Mouse (Mus musculus): ENCODE data around the gene Hist1h2ag. TPM values are rescaled to one million over a fixed set of nuclear protein-coding genes. Genes with fewer than 3 reads are reported as not detected.

The Hist1h2ag gene
- polyA plus RNA-seq, 2 experiments: 54.6 to 56.7 TPM

GRCm38 (mm10) chr13:21996101-21996839, 46.5 kb downstream of the Hist1h2ag start:
- WGBS: 4% methylated on average over 12 of the region's 12 CpGs
- peak overlapping the region; percentile 19 for H3K4me2 ChIP-seq (replicated peaks; ENCODE audit: low read depth, low read length, severe bottlenecking)
- peaks cover 71% of the 10 kb centered on the region for H3K27me3 ChIP-seq (ENCODE audit: control insufficient read depth, insufficient read depth, low read length)
- no peak overlapping the region for H3K9ac ChIP-seq (ENCODE audit: low read depth, low read length, severe bottlenecking)
- peak; percentile 31 for DNase-seq (ENCODE audit: low spot score)
- H3K27ac ChIP-seq (replicated peaks; ENCODE audit: low read depth, low read length): no peak overlapping the region
- H3K4me3 ChIP-seq (replicated peaks; ENCODE audit: low read length): peak overlapping the region; percentile 31
- no peaks in the 10 kb centered on the region for H3K9me3 ChIP-seq (ENCODE audit: control insufficient read depth, low read length)
- no peaks in the 10 kb centered on the region for H3K36me3 ChIP-seq (ENCODE audit: control insufficient read depth, insufficient read depth, low read length)
- peaks cover 4% of the 10 kb centered on the region; the same call in 1 of the 2 replicates for H3K4me1 ChIP-seq (ENCODE audit: control insufficient read depth, insufficient read depth, low read length)
- ATAC-seq (ENCODE audit: low FRiP score, low read depth): no peak
- TF ChIP-seq POLR2A (IDR thresholded peaks at IDR 0.05; ENCODE audit: borderline replicate concordance, extremely low read depth, insufficient read depth, insufficient read length): no peak

GRCm38 (mm10) chr13:21995331-21995914, 47.3 kb downstream of the Hist1h2ag start:
- H3K4me1 ChIP-seq (ENCODE audit: control insufficient read depth, insufficient read depth, low read length): peaks cover 4% of the 10 kb centered on the region; the same call in 1 of the 2 replicates
- H3K4me3 ChIP-seq (replicated peaks; ENCODE audit: low read length): peak overlapping the region; percentile 31
- peak; percentile 41; the same call in 1 of the 2 replicates for ATAC-seq (ENCODE audit: low FRiP score, low read depth)
- H3K9me3 ChIP-seq (ENCODE audit: control insufficient read depth, low read length): no peaks in the 10 kb centered on the region
- H3K4me2 ChIP-seq (replicated peaks; ENCODE audit: low read depth, low read length, severe bottlenecking): peak overlapping the region; percentile 41
- no peak for TF ChIP-seq POLR2A (IDR thresholded peaks at IDR 0.05; ENCODE audit: borderline replicate concordance, extremely low read depth, insufficient read depth, insufficient read length)
- H3K9ac ChIP-seq (ENCODE audit: low read depth, low read length, severe bottlenecking): no peak overlapping the region
- peak; percentile 25 for DNase-seq (ENCODE audit: low spot score)
- H3K36me3 ChIP-seq (ENCODE audit: control insufficient read depth, insufficient read depth, low read length): no peaks in the 10 kb centered on the region
- H3K27me3 ChIP-seq (ENCODE audit: control insufficient read depth, insufficient read depth, low read length): peaks cover 63% of the 10 kb centered on the region
- H3K27ac ChIP-seq (replicated peaks; ENCODE audit: low read depth, low read length): no peak overlapping the region
- WGBS: 1% methylated on average over 21 of the region's 21 CpGs

DNA sequence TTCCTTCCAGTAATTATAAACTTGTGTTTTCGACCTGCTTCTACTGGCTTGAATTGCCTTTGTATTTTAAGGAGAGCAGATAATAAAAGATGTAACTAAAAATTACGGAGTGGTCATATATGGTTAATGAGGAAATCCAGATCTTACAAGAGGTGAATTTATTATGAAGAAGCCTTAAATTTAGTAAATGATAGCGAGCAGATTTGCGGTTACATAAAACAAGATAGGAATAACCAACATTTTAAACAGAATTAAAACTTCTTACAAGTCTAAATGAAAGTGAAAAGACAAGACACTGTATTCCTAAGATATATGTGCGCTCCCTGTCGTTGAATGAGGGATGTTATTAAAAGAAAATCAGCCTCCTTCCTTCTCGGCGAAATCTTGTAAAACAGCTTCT, 47.8 kb downstream of the Hist1h2ag start:
- peaks cover 57% of the 10 kb centered on the region for H3K27me3 ChIP-seq (ENCODE audit: control insufficient read depth, insufficient read depth, low read length)
- peaks cover 4% of the 10 kb centered on the region; the same call in 1 of the 2 replicates for H3K4me1 ChIP-seq (ENCODE audit: control insufficient read depth, insufficient read depth, low read length)

GRCm38 (mm10) chr13:21993957-21994738, 48.6 kb downstream of the Hist1h2ag start:
- Histone ChIP-seq H3K27ac (replicated peaks; ENCODE audit: low read depth, low read length) (no peak overlapping the region), H3K27me3 (ENCODE audit: control insufficient read depth, insufficient read depth, low read length) (peaks cover 51% of the 10 kb centered on the region), H3K4me1 (ENCODE audit: control insufficient read depth, insufficient read depth, low read length) (peaks cover 4% of the 10 kb centered on the region; the same call in 1 of the 2 replicates), H3K9me3 (ENCODE audit: control insufficient read depth, low read length) (no peaks in the 10 kb centered on the region), H3K4me2 (replicated peaks; ENCODE audit: low read depth, low read length, severe bottlenecking) (no peak overlapping the region), H3K36me3 (ENCODE audit: control insufficient read depth, insufficient read depth, low read length) (no peaks in the 10 kb centered on the region), H3K9ac (ENCODE audit: low read depth, low read length, severe bottlenecking) (no peak overlapping the region), H3K4me3 (replicated peaks; ENCODE audit: low read length) (no peak overlapping the region)
- TF ChIP-seq POLR2A (IDR thresholded peaks at IDR 0.05; ENCODE audit: borderline replicate concordance, extremely low read depth, insufficient read depth, insufficient read length): no peak
- WGBS: 1% methylated on average over 22 of the region's 22 CpGs
- no peak for ATAC-seq (ENCODE audit: low FRiP score, low read depth)
- peak; percentile 45 for DNase-seq (ENCODE audit: low spot score)

More for the DNA sequence above, 47.8 kb downstream of the Hist1h2ag start:
- Histone ChIP-seq H3K4me2 (replicated peaks; ENCODE audit: low read depth, low read length, severe bottlenecking) (peak overlapping the region; percentile 41; the same call in 1 of the 2 replicates), H3K4me3 (replicated peaks; ENCODE audit: low read length) (peak overlapping the region; percentile 31), H3K27ac (replicated peaks; ENCODE audit: low read depth, low read length) (no peak overlapping the region), H3K9me3 (ENCODE audit: control insufficient read depth, low read length) (no peaks in the 10 kb centered on the region), H3K9ac (ENCODE audit: low read depth, low read length, severe bottlenecking) (no peak overlapping the region), H3K36me3 (ENCODE audit: control insufficient read depth, insufficient read depth, low read length) (no peaks in the 10 kb centered on the region)
- TF ChIP-seq POLR2A (IDR thresholded peaks at IDR 0.05; ENCODE audit: borderline replicate concordance, extremely low read depth, insufficient read depth, insufficient read length): no peak
- ATAC-seq (ENCODE audit: low FRiP score, low read depth) (no peak), DNase-seq (ENCODE audit: low spot score) (no peak)
- 7% methylated on average over 8 of the region's 8 CpGs for WGBS

GRCm38 (mm10) chr13:21992550-21992949, 50.2 kb downstream of the Hist1h2ag start:
- Histone ChIP-seq H3K27ac (replicated peaks; ENCODE audit: low read depth, low read length) (no peak overlapping the region), H3K36me3 (ENCODE audit: control insufficient read depth, insufficient read depth, low read length) (no peaks in the 10 kb centered on the region), H3K4me2 (replicated peaks; ENCODE audit: low read depth, low read length, severe bottlenecking) (no peak overlapping the region), H3K9ac (ENCODE audit: low read depth, low read length, severe bottlenecking) (no peak overlapping the region), H3K27me3 (ENCODE audit: control insufficient read depth, insufficient read depth, low read length) (peaks cover 35% of the 10 kb centered on the region), H3K4me3 (replicated peaks; ENCODE audit: low read length) (no peak overlapping the region), H3K4me1 (ENCODE audit: control insufficient read depth, insufficient read depth, low read length) (peaks cover 4% of the 10 kb centered on the region; the same call in 1 of the 2 replicates), H3K9me3 (ENCODE audit: control insufficient read depth, low read length) (no peaks in the 10 kb centered on the region)
- no peak for DNase-seq (ENCODE audit: low spot score)
- no peak for ATAC-seq (ENCODE audit: low FRiP score, low read depth)
- WGBS: 82% methylated on average over 5 of the region's 5 CpGs
- no peak for TF ChIP-seq POLR2A (IDR thresholded peaks at IDR 0.05; ENCODE audit: borderline replicate concordance, extremely low read depth, insufficient read depth, insufficient read length)

Small RNA genes lying within 50 kb of the gene (microRNA-seq; reads per million reads assigned to microRNA genes)
- not detected for gene Gm26300
- not detected for gene Gm44390
- gene Gm44486: not detected

Other genes with a start within 250 kb of the Hist1h2ag start
- 18.4 and 18.7 TPM in 2 replicates for gene Hist1h2bq, start 232.7 kb downstream of the Hist1h2ag start, polyA plus RNA-seq (2012; rRNA removed)
- gene Hist1h2bq, start 232.7 kb downstream of the Hist1h2ag start, polyA plus RNA-seq (2014; fragmentation: Nextera tagmentation; extraction: Ambion mirVana): 20.2 and 24.7 TPM in 2 replicates
- gene Hist1h2ao, start 232.5 kb downstream of the Hist1h2ag start, polyA plus RNA-seq (2012; rRNA removed): not detected in 2 replicates
- 2.1 TPM in 1 of 2 replicates, not detected in the other for gene Hist1h2ao, start 232.5 kb downstream of the Hist1h2ag start, polyA plus RNA-seq (2014; fragmentation: Nextera tagmentation; extraction: Ambion mirVana)
- gene Hist1h4m, start 231.2 kb downstream of the Hist1h2ag start, polyA plus RNA-seq (2012; rRNA removed): not detected in 2 replicates
- gene Hist1h4m, start 231.2 kb downstream of the Hist1h2ag start, polyA plus RNA-seq (2014; fragmentation: Nextera tagmentation; extraction: Ambion mirVana): not detected in 2 replicates
- 30.3 and 31.8 TPM in 2 replicates for gene Hist1h4n, start 210.7 kb downstream of the Hist1h2ag start, polyA plus RNA-seq (2012; rRNA removed)
- 15.6 and 21.5 TPM in 2 replicates for gene Hist1h4n, start 210.7 kb downstream of the Hist1h2ag start, polyA plus RNA-seq (2014; fragmentation: Nextera tagmentation; extraction: Ambion mirVana)
- gene Hist1h2ap, start 209.4 kb downstream of the Hist1h2ag start, polyA plus RNA-seq (2012; rRNA removed): 60.6 and 133 TPM in 2 replicates
- 3,378 and 3,605 TPM in 2 replicates for gene Hist1h2ap, start 209.4 kb downstream of the Hist1h2ag start, polyA plus RNA-seq (2014; fragmentation: Nextera tagmentation; extraction: Ambion mirVana)
- gene Hist1h2br, start 209.2 kb downstream of the Hist1h2ag start, polyA plus RNA-seq (2012; rRNA removed): 7.1 and 24.1 TPM in 2 replicates
- 19.2 and 25.2 TPM in 2 replicates for gene Hist1h2br, start 209.2 kb downstream of the Hist1h2ag start, polyA plus RNA-seq (2014; fragmentation: Nextera tagmentation; extraction: Ambion mirVana)
- 7.5 and 8.3 TPM in 2 replicates for gene Zfp184, start 97.8 kb downstream of the Hist1h2ag start, polyA plus RNA-seq (2012; rRNA removed)
- 12.7 and 17.2 TPM in 2 replicates for gene Zfp184, start 97.8 kb downstream of the Hist1h2ag start, polyA plus RNA-seq (2014; fragmentation: Nextera tagmentation; extraction: Ambion mirVana)
- 0.09 and 0.17 TPM in 2 replicates for gene Pom121l2, start 61.8 kb downstream of the Hist1h2ag start, polyA plus RNA-seq (2012; rRNA removed)
- gene Pom121l2, start 61.8 kb downstream of the Hist1h2ag start, polyA plus RNA-seq (2014; fragmentation: Nextera tagmentation; extraction: Ambion mirVana): 0.11 and 0.18 TPM in 2 replicates
- gene Prss16, start 33.2 kb downstream of the Hist1h2ag start, polyA plus RNA-seq (2012; rRNA removed): 1.1 and 1.6 TPM in 2 replicates
- gene Prss16, start 33.2 kb downstream of the Hist1h2ag start, polyA plus RNA-seq (2014; fragmentation: Nextera tagmentation; extraction: Ambion mirVana): 0.51 and 0.57 TPM in 2 replicates
- 5.5 and 14.9 TPM in 2 replicates for gene Hist1h2ah, start 7.4 kb downstream of the Hist1h2ag start, polyA plus RNA-seq (2012; rRNA removed)
- gene Hist1h2ah, start 7.4 kb downstream of the Hist1h2ag start, polyA plus RNA-seq (2014; fragmentation: Nextera tagmentation; extraction: Ambion mirVana): 6.5 and 22.1 TPM in 2 replicates
- gene Hist1h2bk, start 7.1 kb downstream of the Hist1h2ag start, polyA plus RNA-seq (2012; rRNA removed): 24.6 and 30.5 TPM in 2 replicates
- 6.9 and 7.1 TPM in 2 replicates for gene Hist1h2bk, start 7.1 kb downstream of the Hist1h2ag start, polyA plus RNA-seq (2014; fragmentation: Nextera tagmentation; extraction: Ambion mirVana)
- gene Hist1h4i, start 1.6 kb downstream of the Hist1h2ag start, polyA plus RNA-seq (2012; rRNA removed): 31.0 and 39.5 TPM in 2 replicates
- 14.0 and 14.7 TPM in 2 replicates for gene Hist1h4i, start 1.6 kb downstream of the Hist1h2ag start, polyA plus RNA-seq (2014; fragmentation: Nextera tagmentation; extraction: Ambion mirVana)
- gene Hist1h2bj, start 270 bp upstream of the Hist1h2ag start, polyA plus RNA-seq (2012; rRNA removed): 20.7 and 26.3 TPM in 2 replicates
- gene Hist1h2bj, start 270 bp upstream of the Hist1h2ag start, polyA plus RNA-seq (2014; fragmentation: Nextera tagmentation; extraction: Ambion mirVana): 10.3 and 11.1 TPM in 2 replicates
- not detected in 2 replicates for gene Vmn1r188, start 41.5 kb upstream of the Hist1h2ag start, polyA plus RNA-seq (2012; rRNA removed)
- gene Vmn1r188, start 41.5 kb upstream of the Hist1h2ag start, polyA plus RNA-seq (2014; fragmentation: Nextera tagmentation; extraction: Ambion mirVana): not detected in 2 replicates
- not detected in 2 replicates for gene Vmn1r189, start 62.9 kb upstream of the Hist1h2ag start, polyA plus RNA-seq (2012; rRNA removed)
- not detected in 2 replicates for gene Vmn1r189, start 62.9 kb upstream of the Hist1h2ag start, polyA plus RNA-seq (2014; fragmentation: Nextera tagmentation; extraction: Ambion mirVana)
- gene Vmn1r191, start 141.0 kb upstream of the Hist1h2ag start, polyA plus RNA-seq (2012; rRNA removed): not detected in 2 replicates
- not detected in 2 replicates for gene Vmn1r191, start 141.0 kb upstream of the Hist1h2ag start, polyA plus RNA-seq (2014; fragmentation: Nextera tagmentation; extraction: Ambion mirVana)
- not detected in 2 replicates for gene Vmn1r192, start 148.2 kb upstream of the Hist1h2ag start, polyA plus RNA-seq (2012; rRNA removed)
- gene Vmn1r192, start 148.2 kb upstream of the Hist1h2ag start, polyA plus RNA-seq (2014; fragmentation: Nextera tagmentation; extraction: Ambion mirVana): not detected in 2 replicates
- gene Vmn1r193, start 180.2 kb upstream of the Hist1h2ag start, polyA plus RNA-seq (2012; rRNA removed): not detected in 2 replicates
- not detected in 2 replicates for gene Vmn1r193, start 180.2 kb upstream of the Hist1h2ag start, polyA plus RNA-seq (2014; fragmentation: Nextera tagmentation; extraction: Ambion mirVana)
- not detected in 2 replicates for gene Vmn1r194, start 201.3 kb upstream of the Hist1h2ag start, polyA plus RNA-seq (2012; rRNA removed)
- gene Vmn1r194, start 201.3 kb upstream of the Hist1h2ag start, polyA plus RNA-seq (2014; fragmentation: Nextera tagmentation; extraction: Ambion mirVana): not detected in 2 replicates
- not detected in 2 replicates for gene Vmn1r195, start 227.6 kb upstream of the Hist1h2ag start, polyA plus RNA-seq (2012; rRNA removed)
- not detected in 2 replicates for gene Vmn1r195, start 227.6 kb upstream of the Hist1h2ag start, polyA plus RNA-seq (2014; fragmentation: Nextera tagmentation; extraction: Ambion mirVana)
- not detected in 2 replicates for gene Vmn1r196, start 247.0 kb upstream of the Hist1h2ag start, polyA plus RNA-seq (2012; rRNA removed)
- not detected in 2 replicates for gene Vmn1r196, start 247.0 kb upstream of the Hist1h2ag start, polyA plus RNA-seq (2014; fragmentation: Nextera tagmentation; extraction: Ambion mirVana)

Data from limb, embryonic 14.5 days (tissue).